Comparison of ENCODE assay signal across 9 mouse cellular contexts in genomic region chr8:77419731-77420130, GRCm38 (mm10).
DNase-seq lines count a peak whose midpoint lies in the region; ATAC-seq and TF ChIP-seq lines count a peak whose summit lies in the region.
"Had no signal": no experiment of that assay in that cellular context is flagged by ENCODE, and none has a peak within 500 bp of the region (broad histone marks: within the 10 kb centered on the region; RNA-seq: fewer than 3 reads in every experiment).

No protein-coding gene starts in this region.

- intact Hi-C loops in left cerebral cortex, postnatal 25 days (cut with DNase I) = loop anchor here (5.0 kb wide), 3 partner anchors 98 to 583 kb away; partner anchors contain the start of genes Arhgap10 and Prmt9

- H3K4me2 ChIP-seq in embryonic facial prominence, embryonic 14.5 days (ENCODE audit: low read depth, low read length) = no peak overlapping the region
- no peak overlapping the region for H3K4me2 ChIP-seq in hindbrain, postnatal 0 days (ENCODE audit: low read depth, low read length)
- no peak overlapping the region for H3K4me2 ChIP-seq in midbrain, embryonic 16.5 days (ENCODE audit: low read length)
- H3K4me2 ChIP-seq in stomach, postnatal 0 days (replicated peaks; ENCODE audit: low read depth) = no peak overlapping the region

- H3K27ac ChIP-seq in bone marrow macrophage, adult 2 months (ENCODE audit: insufficient read depth, low read depth, low read length) = no peak overlapping the region
- H3K27ac ChIP-seq in embryonic facial prominence, embryonic 14.5 days (replicated peaks; ENCODE audit: low read depth, low read length) = no peak overlapping the region
- no peak overlapping the region for H3K27ac ChIP-seq in hindbrain, postnatal 0 days
- H3K27ac ChIP-seq in midbrain, embryonic 16.5 days (ENCODE audit: low read length) = no peak overlapping the region
- H3K27ac ChIP-seq in stomach, postnatal 0 days (replicated peaks) = no peak overlapping the region

- WGBS in embryonic facial prominence, embryonic 14.5 days = 49% methylated on average over 4 of the region's 4 CpGs
- 44% methylated on average over 4 of the region's 4 CpGs for WGBS in hindbrain, postnatal 0 days
- 33% methylated on average over 4 of the region's 4 CpGs for WGBS in midbrain, embryonic 16.5 days
- WGBS in stomach, postnatal 0 days = 44% methylated on average over 4 of the region's 4 CpGs

- no peak for TF ChIP-seq POLR2A in bone marrow macrophage, adult 2 months (IDR thresholded peaks at IDR 0.05; ENCODE audit: borderline replicate concordance, low read depth, low read length)

- H3K4me3 ChIP-seq in bone marrow macrophage, adult 2 months (ENCODE audit: insufficient read depth, low read length) = no peak overlapping the region
- H3K4me3 ChIP-seq in embryonic facial prominence, embryonic 14.5 days (ENCODE audit: low read depth, low read length) = no peak overlapping the region
- no peak overlapping the region for H3K4me3 ChIP-seq in hindbrain, postnatal 0 days (ENCODE audit: low read length)
- H3K4me3 ChIP-seq in midbrain, embryonic 16.5 days (ENCODE audit: low read depth, low read length) = no peak overlapping the region
- no peak overlapping the region for H3K4me3 ChIP-seq in stomach, postnatal 0 days (ENCODE audit: low read depth, low read length)
- H3K4me3 ChIP-seq: erythroblast, embryonic 14.5 days had no signal

- no peak overlapping the region for H3K9ac ChIP-seq in embryonic facial prominence, embryonic 14.5 days (ENCODE audit: low read depth, low read length)
- H3K9ac ChIP-seq in hindbrain, postnatal 0 days (replicated peaks; ENCODE audit: low read length) = no peak overlapping the region
- H3K9ac ChIP-seq in midbrain, embryonic 16.5 days (ENCODE audit: low read depth, low read length) = no peak overlapping the region
- no peak overlapping the region for H3K9ac ChIP-seq in stomach, postnatal 0 days (ENCODE audit: low read length)

- peak; percentile 70 for DNase-seq in ovary, postnatal 14 days (ENCODE audit: low spot score)
- no peak for DNase-seq in ovary, postnatal 10 days (ENCODE audit: low spot score)
- DNase-seq in embryonic facial prominence, embryonic 14.5 days (ENCODE audit: low spot score) = peak; percentile 63
- DNase-seq in hindbrain, postnatal 0 days (ENCODE audit: low spot score) = peak; percentile 84
- peak; percentile 74 to 82 for DNase-seq in left cerebral cortex, postnatal 25 days (ENCODE audit: low spot score in 2 of 2)
- DNase-seq in stomach, postnatal 0 days (ENCODE audit: low spot score) = peak; percentile 72

- 0 out of 2 replicates have a peak, but pooled peaks cover 9% of the 10 kb centered on the region for H3K36me3 ChIP-seq in embryonic facial prominence, embryonic 14.5 days (ENCODE audit: control insufficient read depth, insufficient read depth, low read length)
- no peaks in the 10 kb centered on the region for H3K36me3 ChIP-seq in hindbrain, postnatal 0 days (ENCODE audit: insufficient read depth, low read length)
- no peaks in the 10 kb centered on the region for H3K36me3 ChIP-seq in midbrain, embryonic 16.5 days (ENCODE audit: control insufficient read depth, insufficient read depth, low read length)
- peaks cover 10% of the 10 kb centered on the region; the same call in 1 of the 2 replicates for H3K36me3 ChIP-seq in stomach, postnatal 0 days (ENCODE audit: control insufficient read depth, insufficient read depth, low read length)

- H3K4me1 ChIP-seq in bone marrow macrophage, adult 2 months (ENCODE audit: control insufficient read depth, insufficient read depth, low read length) = peaks cover 30% of the 10 kb centered on the region
- H3K4me1 ChIP-seq in embryonic facial prominence, embryonic 14.5 days (ENCODE audit: control insufficient read depth, insufficient read depth, low read length) = no peaks in the 10 kb centered on the region
- no peaks in the 10 kb centered on the region for H3K4me1 ChIP-seq in hindbrain, postnatal 0 days (ENCODE audit: insufficient read depth, low read length)
- H3K4me1 ChIP-seq in midbrain, embryonic 16.5 days (ENCODE audit: control insufficient read depth, insufficient read depth, low read length) = no peaks in the 10 kb centered on the region
- no peaks in the 10 kb centered on the region for H3K4me1 ChIP-seq in stomach, postnatal 0 days (replicated peaks; ENCODE audit: control insufficient read depth, insufficient read depth)

- H3K27me3 ChIP-seq in embryonic facial prominence, embryonic 14.5 days (replicated peaks; ENCODE audit: control insufficient read depth, insufficient read depth, low read length) = no peaks in the 10 kb centered on the region
- no peaks in the 10 kb centered on the region for H3K27me3 ChIP-seq in hindbrain, postnatal 0 days (ENCODE audit: insufficient read depth, low read length)
- H3K27me3 ChIP-seq in midbrain, embryonic 16.5 days (ENCODE audit: control insufficient read depth, insufficient read depth, low read depth, low read length) = no peaks in the 10 kb centered on the region
- H3K27me3 ChIP-seq in stomach, postnatal 0 days (ENCODE audit: control insufficient read depth, insufficient read depth, low read length) = no peaks in the 10 kb centered on the region

- no peak for ATAC-seq in embryonic facial prominence, embryonic 14.5 days (ENCODE audit: low read depth)
- peak; percentile 69; the same call in 1 of the 2 replicates for ATAC-seq in hindbrain, postnatal 0 days
- peak; percentile 61; the same call in 1 of the 2 replicates for ATAC-seq in midbrain, embryonic 16.5 days
- peak; percentile 41; the same call in 1 of the 2 replicates for ATAC-seq in stomach, postnatal 0 days (ENCODE audit: low FRiP score, low TSS enrichment)

- H3K9me3 ChIP-seq in embryonic facial prominence, embryonic 14.5 days (ENCODE audit: control insufficient read depth, low read length) = no peaks in the 10 kb centered on the region
- no peaks in the 10 kb centered on the region for H3K9me3 ChIP-seq in hindbrain, postnatal 0 days (ENCODE audit: low read length)
- H3K9me3 ChIP-seq in midbrain, embryonic 16.5 days (replicated peaks; ENCODE audit: control insufficient read depth, low read length, poor library complexity, severe bottlenecking) = no peaks in the 10 kb centered on the region
- H3K9me3 ChIP-seq in stomach, postnatal 0 days (ENCODE audit: control insufficient read depth, low read length) = no peaks in the 10 kb centered on the region

- TF ChIP-seq EP300 in stomach, postnatal 0 days (optimal IDR thresholded peaks at IDR 0.05) = no peak

- peak; percentile 23; the same call in 1 of the 2 replicates for TF ChIP-seq CTCF in bone marrow macrophage, adult 2 months (IDR thresholded peaks at IDR 0.05; ENCODE audit: low read depth, low read length)
- TF ChIP-seq CTCF in hindbrain, postnatal 0 days (IDR thresholded peaks at IDR 0.05; ENCODE audit: low read depth) = peak; percentile 87
- TF ChIP-seq CTCF in stomach, postnatal 0 days (IDR thresholded peaks at IDR 0.05; ENCODE audit: low read depth) = peak; percentile 91

Comparison
In these comparisons a context has a peak if more than half of its experiments do, and no peak if none do; other contexts are left out.
1. CTCF ChIP-seq: peak in every context shown above with its lines; median percentile 91 in stomach, postnatal 0 days; 87 in hindbrain, postnatal 0 days; 23 in bone marrow macrophage, adult 2 months.